8 mouse cellular contexts compared by ENCODE assay signal in genomic region chr16:35542421-35542780, GRCm38 (mm10). TPM values are rescaled to one million over a fixed set of nuclear protein-coding genes. Genes with fewer than 3 reads are reported as not detected.
A peak's percentile ranks its signal among the peaks of the same experiment; 100 is the strongest.
DNase-seq lines count a peak whose midpoint lies in the region; ATAC-seq lines count a peak whose summit lies in the region.

No protein-coding gene starts in this region.

- no peaks in the 10 kb centered on the region for H3K9me3 ChIP-seq in heart, embryonic 13.5 days
- no peaks in the 10 kb centered on the region; the same call in 1 of the 2 replicates for H3K9me3 ChIP-seq in hindbrain, embryonic 12.5 days (replicated peaks)
- no peaks in the 10 kb centered on the region for H3K9me3 ChIP-seq in midbrain, embryonic 12.5 days

- no peak for ATAC-seq in heart, embryonic 13.5 days (ENCODE audit: extremely low read depth, insufficient number of reproducible peaks, low FRiP score, low TSS enrichment)
- ATAC-seq in hindbrain, embryonic 12.5 days (ENCODE audit: low FRiP score), result no peak
- ATAC-seq in midbrain, embryonic 12.5 days (ENCODE audit: low FRiP score, low read depth), result no peak
- no peak for ATAC-seq in erythroblast, adult 5-6 weeks (replicated peaks; ENCODE audit: low FRiP score, poor library complexity, severe bottlenecking)

- no peak for DNase-seq in heart, adult 18-20 months
- DNase-seq in Muller cell, postnatal 12 days (ENCODE audit: inconsistent ontology term), result peak; percentile 37
- DNase-seq in urinary bladder, adult 2 months (ENCODE audit: low spot score), result no peak
- DNase-seq in cerebellum, adult 9-10 months, result no peak

- H3K4me1 ChIP-seq in heart, embryonic 13.5 days, result peaks cover 35% of the 10 kb centered on the region
- H3K4me1 ChIP-seq in hindbrain, embryonic 12.5 days, result peaks cover 20% of the 10 kb centered on the region
- H3K4me1 ChIP-seq in midbrain, embryonic 12.5 days, result peaks cover 31% of the 10 kb centered on the region

- H3K27ac ChIP-seq in heart, embryonic 13.5 days (replicated peaks), result no peak overlapping the region
- H3K27ac ChIP-seq in hindbrain, embryonic 12.5 days, result peak overlapping the region; percentile 81; the same call in 1 of the 2 replicates
- H3K27ac ChIP-seq in midbrain, embryonic 12.5 days (replicated peaks), result peak overlapping the region; percentile 90

- WGBS in heart, embryonic 13.5 days, result 1% methylated on average over 27 of the region's 27 CpGs
- WGBS in hindbrain, embryonic 12.5 days, result under 1% methylated on average over 27 of the region's 27 CpGs
- 1% methylated on average over 27 of the region's 27 CpGs for WGBS in midbrain, embryonic 12.5 days

- peak overlapping the region; percentile 74 for H3K9ac ChIP-seq in heart, embryonic 13.5 days
- peak overlapping the region; percentile 87 for H3K9ac ChIP-seq in hindbrain, embryonic 12.5 days
- H3K9ac ChIP-seq in midbrain, embryonic 12.5 days (replicated peaks), result peak overlapping the region; percentile 93

- peak overlapping the region; percentile 64 for H3K4me3 ChIP-seq in heart, embryonic 13.5 days
- H3K4me3 ChIP-seq in hindbrain, embryonic 12.5 days, result peak overlapping the region; percentile 53
- H3K4me3 ChIP-seq in midbrain, embryonic 12.5 days, result peak overlapping the region; percentile 90

- H3K27me3 ChIP-seq in heart, embryonic 13.5 days (replicated peaks), result peaks cover 89% of the 10 kb centered on the region
- peaks cover 8% of the 10 kb centered on the region; the same call in 1 of the 2 replicates for H3K27me3 ChIP-seq in hindbrain, embryonic 12.5 days
- H3K27me3 ChIP-seq in midbrain, embryonic 12.5 days, result peaks cover 23% of the 10 kb centered on the region

- peak overlapping the region; percentile 93 for H3K4me2 ChIP-seq in heart, embryonic 13.5 days
- peak overlapping the region; percentile 80 for H3K4me2 ChIP-seq in hindbrain, embryonic 12.5 days (replicated peaks)
- H3K4me2 ChIP-seq in midbrain, embryonic 12.5 days (replicated peaks), result peak overlapping the region; percentile 75

- no peaks in the 10 kb centered on the region for H3K36me3 ChIP-seq in heart, embryonic 13.5 days
- H3K36me3 ChIP-seq in hindbrain, embryonic 12.5 days, result no peaks in the 10 kb centered on the region
- peaks cover 6% of the 10 kb centered on the region for H3K36me3 ChIP-seq in midbrain, embryonic 12.5 days

RNA-seq across cellular contexts. Expression of gene Sema5b, which starts 1.5 kb away (rescaled TPM):
- polyA plus RNA-seq in heart, embryonic 13.5 days (2015; fragmentation: Nextera tagmentation; extraction: Ambion mirVana), result 1.1 and 2.0 TPM in 2 replicates
- 1 to 10 TPM; 3.2 to 3.8 TPM for total RNA-seq in heart, adult 18-20 months (2021)
- polyA plus RNA-seq in hindbrain, embryonic 12.5 days (2016; fragmentation: Nextera tagmentation; extraction: Ambion mirVana), result 36.7 and 42.9 TPM in 2 replicates
- 67.6 and 71.9 TPM in 2 replicates for polyA plus RNA-seq in midbrain, embryonic 12.5 days (2016; fragmentation: Nextera tagmentation; extraction: Ambion mirVana)
- not detected in 2 replicates for total RNA-seq in erythroblast, adult 5-6 weeks (2015; ENCODE audit: low replicate concordance)
- total RNA-seq in erythroblast, adult 5-6 weeks (2017; ENCODE audit: low replicate concordance), result not detected in 2 replicates
- 0.59 and 1.9 TPM in 2 replicates for polyA plus RNA-seq in urinary bladder, adult 2 months (2012; rRNA removed)

RNA-seq across cellular contexts. Expression of gene Pdia5, which starts 51.7 kb away (rescaled TPM):
- 28.2 and 31.6 TPM in 2 replicates for polyA plus RNA-seq in heart, embryonic 13.5 days (2015; fragmentation: Nextera tagmentation; extraction: Ambion mirVana)
- total RNA-seq in heart, adult 18-20 months (2021), result 1 to 10 TPM; 4.6 to 4.9 TPM
- polyA plus RNA-seq in hindbrain, embryonic 12.5 days (2016; fragmentation: Nextera tagmentation; extraction: Ambion mirVana), result 25.5 and 27.6 TPM in 2 replicates
- polyA plus RNA-seq in midbrain, embryonic 12.5 days (2016; fragmentation: Nextera tagmentation; extraction: Ambion mirVana), result 17.4 and 20.9 TPM in 2 replicates
- total RNA-seq in erythroblast, adult 5-6 weeks (2015; ENCODE audit: low replicate concordance), result 4.0 and 6.3 TPM in 2 replicates
- 1.2 TPM in 1 of 2 replicates, not detected in the other for total RNA-seq in erythroblast, adult 5-6 weeks (2017; ENCODE audit: low replicate concordance)
- polyA plus RNA-seq in urinary bladder, adult 2 months (2012; rRNA removed), result 15.6 and 18.6 TPM in 2 replicates

Comparison
In these comparisons a context has a peak if more than half of its experiments do, and no peak if none do; other contexts are left out.
1. RNA of gene Sema5b, which starts 1.5 kb away (polyA plus RNA-seq): 67.6 to 71.9 TPM in midbrain, embryonic 12.5 days and 36.7 to 42.9 TPM in hindbrain, embryonic 12.5 days; 1.1 to 2.0 TPM in heart, embryonic 13.5 days and 0.59 to 1.9 TPM in urinary bladder, adult 2 months; every median in the first group is over 10 times any median in the second.
2. Peak in every context shown above with its lines, with median percentiles within 50 percentile points of each other: H3K4me2 ChIP-seq, H3K4me3 ChIP-seq and H3K9ac ChIP-seq.